Mouse (Mus musculus) hindbrain, postnatal 0 days (tissue): ENCODE results near the gene Ucp3. TPM values are rescaled to one million over a fixed set of nuclear protein-coding genes. Genes with fewer than 3 reads are reported as not detected.

ENCODE experiments used
- ATAC-seq: fragments of 200-750 bp; cut with Nextera tagmentation; 2 replicates; pipeline ENCODE4 v1.8.0; 2017; ENCODE audit warnings: mild to moderate bottlenecking, moderate TSS enrichment, moderate library complexity
- DNase-seq: peaks from one replicate; pipeline ENCODE4 v3.0.0-alpha.2; 2015; ENCODE audit warnings: low spot score
- H3K27ac ChIP-seq: fragments of 300-500 bp; sonication (generic); 2 replicates; pipeline ENCODE4 v1.5.1; 2014; ENCODE audit warnings: mild to moderate bottlenecking
- H3K27me3 ChIP-seq: fragments of 300-500 bp; sonication (generic); 2 replicates; pipeline ENCODE4 v1.6.1; 2014; ENCODE audit warnings: low read length, mixed read lengths; ENCODE audit not compliant: insufficient read depth
- H3K36me3 ChIP-seq: fragments of 300-500 bp; sonication (generic); 2 replicates; pipeline ENCODE4 v1.6.1; 2014; ENCODE audit warnings: low read length, mixed read lengths; ENCODE audit not compliant: insufficient read depth
- H3K4me1 ChIP-seq: fragments of 300-500 bp; sonication (generic); 2 replicates; pipeline ENCODE4 v1.6.1; 2014; ENCODE audit warnings: antibody characterized with exemption, low read length, mixed read lengths; ENCODE audit not compliant: insufficient read depth
- H3K4me2 ChIP-seq: fragments of 300-500 bp; sonication (generic); 2 replicates; pipeline ENCODE4 v1.6.1; 2014; ENCODE audit warnings: low read depth, mild to moderate bottlenecking, low read length, moderate library complexity, mixed read lengths
- H3K4me3 ChIP-seq: fragments of 300-500 bp; sonication (generic); 2 replicates; pipeline ENCODE4 v1.5.1; 2014; ENCODE audit warnings: low read length
- H3K9ac ChIP-seq: fragments of 300-500 bp; sonication (generic); replicated peaks from 2 replicates; pipeline ENCODE4 v1.6.1; 2014; ENCODE audit warnings: mild to moderate bottlenecking, low read length, moderate library complexity, mixed read lengths
- H3K9me3 ChIP-seq: fragments of 300-500 bp; sonication (generic); 2 replicates; pipeline ENCODE4 v1.6.1; 2016; ENCODE audit warnings: low read length, mixed read lengths
- CTCF ChIP-seq: IDR thresholded peaks from 2 replicates; pipeline ENCODE4 v1.5.1; 2016; ENCODE audit warnings: antibody characterized with exemption, control low read depth, low read depth
- WGBS: fragments of 180-500 bp; shearing (Covaris S2); extraction: QIAGEN DNeasy Blood & Tissue Kit; methylation state at CpG from one replicate; pipeline ENCODE4 v1.1.7; 2014; 5-methylcytosine and 5-hydroxymethylcytosine counted together
- polyA plus RNA-seq: library from polyadenylated mRNA; unstranded; fragments of >200 nt; fragmentation: Nextera tagmentation; extraction: Ambion mirVana; gene quantifications from 2 replicates; pipeline ENCODE4 v1.2.1, GENCODE M21; 2015
- total RNA-seq: library from RNA; depleted of rRNA; stranded (reverse); fragments of >200 nt; gene quantifications from 2 replicates; pipeline ENCODE4 v1.2.3, GENCODE M21; 2014

Gene Ucp3
- total and polyA plus RNA-seq, 2 experiments from 2014 or later: 0.10 to 0.16 TPM

GRCm38 (mm10) chr7:100469502-100469901 is 3.3 kb upstream of the Ucp3 start:
- Histone ChIP-seq H3K4me1 (peaks cover 7% of the 10 kb centered on the region; the same call in 1 of the 2 replicates), H3K27me3 (no peaks in the 10 kb centered on the region), H3K36me3 (0 out of 2 replicates have a peak, but pooled peaks cover 11% of the 10 kb centered on the region), H3K4me3 (no peak overlapping the region), H3K4me2 (no peak overlapping the region), H3K9me3 (no peaks in the 10 kb centered on the region), H3K27ac (no peak overlapping the region), H3K9ac (no peak overlapping the region)
- TF ChIP-seq CTCF: no peak
- ATAC-seq (no peak), DNase-seq (no peak)
- 86% methylated on average over 1 of the region's 1 CpGs for WGBS

DNA sequence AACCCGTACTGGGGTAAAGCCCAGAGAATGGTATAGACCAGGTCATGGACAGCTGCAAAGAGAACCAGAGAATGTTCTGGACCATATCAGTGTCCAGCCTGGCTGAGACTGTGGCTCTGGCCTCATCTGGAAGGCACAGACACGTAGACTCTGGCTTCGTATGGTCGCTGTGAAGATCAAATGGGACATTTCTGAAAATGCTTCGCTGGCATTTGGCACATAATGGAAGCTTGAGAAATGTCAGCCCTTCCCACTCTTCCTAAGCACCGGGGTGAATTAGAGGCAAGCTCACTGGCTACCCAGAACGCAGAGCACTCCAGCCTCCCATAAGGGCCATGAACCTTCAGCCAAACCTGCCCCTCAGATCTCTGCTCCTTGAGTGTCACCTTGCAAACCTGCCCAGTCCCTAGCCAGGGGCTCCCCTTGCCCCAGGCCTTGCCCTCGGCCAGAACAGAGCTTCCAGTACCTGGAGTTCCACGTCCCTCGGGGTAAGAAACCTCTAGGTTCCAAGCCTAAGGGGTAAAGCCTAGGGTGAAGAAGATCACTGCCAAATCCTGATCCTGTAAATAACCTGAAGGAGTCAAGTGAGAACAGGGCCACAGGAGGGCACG is 1.9 kb upstream of the Ucp3 start:
- Histone ChIP-seq H3K9ac (no peak overlapping the region), H3K4me3 (no peak overlapping the region), H3K36me3 (0 out of 2 replicates have a peak, but pooled peaks cover 11% of the 10 kb centered on the region), H3K27ac (no peak overlapping the region), H3K9me3 (no peaks in the 10 kb centered on the region), H3K4me1 (0 out of 2 replicates have a peak, but pooled peaks cover 5% of the 10 kb centered on the region), H3K27me3 (no peaks in the 10 kb centered on the region), H3K4me2 (no peak overlapping the region)
- no peak for ATAC-seq
- no peak for DNase-seq
- WGBS: 93% methylated on average over 11 of the region's 11 CpGs
- no peak for TF ChIP-seq CTCF

GRCm38 (mm10) chr7:100471407-100471797 is 1.4 kb upstream of the Ucp3 start:
- no peak overlapping the region for H3K4me2 ChIP-seq
- H3K4me1 ChIP-seq: 0 out of 2 replicates have a peak, but pooled peaks cover 5% of the 10 kb centered on the region
- no peak overlapping the region for H3K9ac ChIP-seq
- no peak for DNase-seq
- TF ChIP-seq CTCF: no peak
- H3K36me3 ChIP-seq: 0 out of 2 replicates have a peak, but pooled peaks cover 11% of the 10 kb centered on the region
- H3K27me3 ChIP-seq: no peaks in the 10 kb centered on the region
- no peak overlapping the region for H3K27ac ChIP-seq
- no peak for ATAC-seq
- no peaks in the 10 kb centered on the region for H3K9me3 ChIP-seq
- WGBS: 93% methylated on average over 1 of the region's 1 CpGs
- H3K4me3 ChIP-seq: no peak overlapping the region

DNA sequence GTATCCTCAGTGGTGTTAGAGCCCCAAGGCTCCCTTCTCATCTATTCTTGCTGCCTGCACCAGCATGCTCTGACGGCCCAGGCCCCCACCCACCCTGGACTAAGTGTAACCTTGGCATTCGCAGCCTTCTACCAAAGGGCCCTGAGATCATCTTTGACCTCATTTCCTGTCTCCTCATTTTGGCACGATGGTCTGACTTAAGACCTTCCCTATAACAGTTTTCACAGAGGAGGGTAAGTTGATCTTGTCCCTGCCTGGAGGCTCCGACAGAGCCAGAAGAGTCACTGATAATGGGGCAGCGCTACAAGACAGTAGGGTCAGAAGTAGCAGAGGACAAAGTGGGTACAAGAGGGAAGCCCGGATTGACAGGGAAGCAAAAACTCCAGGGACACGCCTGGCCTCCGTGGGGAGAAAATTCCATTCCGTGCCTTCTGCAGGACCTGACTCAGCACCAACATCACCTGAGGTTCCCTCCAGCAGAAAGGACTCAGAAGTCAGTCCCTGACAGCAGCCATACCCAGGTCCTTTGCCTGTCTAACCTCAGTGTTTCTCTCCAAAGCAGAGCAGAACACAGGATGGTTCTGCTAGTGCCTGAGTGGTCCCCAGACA is 1.2 kb downstream of the Ucp3 start:
- 88% methylated on average over 9 of the region's 9 CpGs for WGBS
- H3K36me3 ChIP-seq: 0 out of 2 replicates have a peak, but pooled peaks cover 11% of the 10 kb centered on the region
- H3K4me3 ChIP-seq: no peak overlapping the region
- H3K9me3 ChIP-seq: no peaks in the 10 kb centered on the region
- no peak overlapping the region for H3K4me2 ChIP-seq
- 0 out of 2 replicates have a peak, but pooled peaks cover 5% of the 10 kb centered on the region for H3K4me1 ChIP-seq
- H3K27me3 ChIP-seq: no peaks in the 10 kb centered on the region
- no peak overlapping the region for H3K27ac ChIP-seq
- ATAC-seq: no peak
- DNase-seq: no peak
- TF ChIP-seq CTCF: no peak
- H3K9ac ChIP-seq: no peak overlapping the region

DNA sequence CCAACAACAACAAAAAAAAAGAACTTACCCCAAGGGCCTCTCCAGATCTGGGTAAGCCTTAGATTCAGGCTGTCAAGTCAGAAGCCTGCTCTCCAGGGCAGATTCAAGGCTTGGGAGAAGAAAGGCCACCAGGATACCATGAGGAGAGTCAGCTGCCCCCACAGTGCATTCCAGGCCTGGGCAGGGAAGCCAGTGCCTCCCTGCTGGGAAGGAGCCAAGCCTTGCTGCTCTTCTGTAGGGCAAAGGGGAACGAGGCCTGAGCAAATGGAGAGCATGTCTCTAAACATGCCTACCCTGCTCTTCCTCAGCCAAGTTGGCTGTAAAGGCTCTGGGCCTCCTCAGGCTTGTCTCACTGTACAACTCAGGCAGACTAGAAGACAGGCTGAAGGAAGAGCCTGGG is 1.9 kb downstream of the Ucp3 start:
- TF ChIP-seq CTCF: no peak
- Histone ChIP-seq H3K9ac (no peak overlapping the region), H3K4me2 (no peak overlapping the region), H3K4me3 (no peak overlapping the region), H3K9me3 (no peaks in the 10 kb centered on the region), H3K27me3 (no peaks in the 10 kb centered on the region), H3K4me1 (0 out of 2 replicates have a peak, but pooled peaks cover 5% of the 10 kb centered on the region), H3K27ac (no peak overlapping the region), H3K36me3 (0 out of 2 replicates have a peak, but pooled peaks cover 4% of the 10 kb centered on the region)
- DNase-seq (no peak), ATAC-seq (no peak)
- 56% methylated on average over 1 of the region's 1 CpGs for WGBS

DNA sequence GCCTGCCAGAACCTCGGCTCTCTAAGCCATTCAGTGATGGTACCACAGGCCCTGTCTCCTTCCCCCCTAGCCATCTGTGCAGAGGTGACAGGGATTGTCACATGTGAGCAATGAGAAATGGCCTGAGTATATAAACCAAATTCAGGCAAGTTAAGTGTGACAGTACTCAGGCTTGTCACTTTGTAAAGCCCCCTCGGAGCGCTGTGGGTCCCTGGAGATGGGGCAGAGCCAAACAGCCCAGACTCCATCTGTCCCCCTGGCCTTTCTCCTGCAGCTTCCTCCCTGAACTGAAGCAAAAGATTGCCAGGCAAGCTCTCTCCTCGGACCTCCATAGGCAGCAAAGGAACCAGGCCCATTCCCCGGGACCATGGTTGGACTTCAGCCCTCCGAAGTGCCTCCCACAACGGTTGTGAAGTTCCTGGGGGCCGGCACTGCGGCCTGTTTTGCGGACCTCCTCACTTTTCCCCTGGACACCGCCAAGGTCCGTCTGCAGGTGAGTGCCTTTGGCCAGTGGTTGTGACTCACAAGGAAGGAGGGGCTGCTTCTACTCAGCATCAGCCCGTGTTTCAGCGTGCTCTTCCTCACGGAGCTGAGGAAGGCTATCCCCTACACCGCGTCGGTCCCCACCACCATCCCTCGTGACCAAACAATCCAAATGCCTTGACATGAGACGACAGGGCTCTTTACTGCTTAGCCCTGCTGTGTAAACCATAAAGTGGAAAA is 6.5 kb downstream of the Ucp3 start:
- no peaks in the 10 kb centered on the region for H3K36me3 ChIP-seq
- H3K4me2 ChIP-seq: no peak overlapping the region
- WGBS: 76% methylated on average over 20 of the region's 20 CpGs
- H3K9me3 ChIP-seq: no peaks in the 10 kb centered on the region
- no peaks in the 10 kb centered on the region for H3K27me3 ChIP-seq
- peak overlapping the region; percentile 36; the same call in 1 of the 2 replicates for H3K27ac ChIP-seq
- no peak overlapping the region; the same call in 1 of the 2 replicates for H3K9ac ChIP-seq
- TF ChIP-seq CTCF: no peak
- peak; percentile 41 for ATAC-seq
- 0 out of 2 replicates have a peak, but pooled peaks cover 5% of the 10 kb centered on the region for H3K4me1 ChIP-seq
- H3K4me3 ChIP-seq: no peak overlapping the region
- peak; percentile 15 for DNase-seq
